Mouse (Mus musculus) spleen, adult 2 months (tissue): ENCODE measurements at regions not wholly inside any gene's neighbourhood (a gene's known extent, or its start where the extent isn't known, plus 50 kb on each side); places are given as distances from the start of the nearest gene placed in this dataset.

Source experiments
- DNase-seq, 2 experiments: peaks; one replicate each; pipeline versions ENCODE4 v3.0.0 to v3.0.0-alpha.2; 2012 to 2021; ENCODE audit warnings: low spot score in 2 of 2, low read depth in 1 of 2
- H3K27ac ChIP-seq: fragments of 200-500 bp; 2 replicates; pipeline ENCODE4 v1.5.1; 2012; ENCODE audit warnings: low read length, inconsistent platforms; ENCODE audit not compliant: insufficient read depth
- H3K27me3 ChIP-seq: fragments of 200-500 bp; 2 replicates; pipeline ENCODE4 v1.6.1; 2012; ENCODE audit warnings: mild to moderate bottlenecking, moderate library complexity, low read length, inconsistent platforms; ENCODE audit not compliant: control insufficient read depth, insufficient read depth
- H3K36me3 ChIP-seq: fragments of 200-500 bp; 2 replicates; pipeline ENCODE4 v1.6.1; 2012; ENCODE audit warnings: mild to moderate bottlenecking, low read length, inconsistent platforms; ENCODE audit not compliant: control insufficient read depth, insufficient read depth
- H3K4me1 ChIP-seq: fragments of 200-500 bp; 2 replicates; pipeline ENCODE4 v1.6.1; 2011; ENCODE audit warnings: inconsistent platforms; ENCODE audit not compliant: control insufficient read depth, insufficient read depth, insufficient read length
- H3K4me3 ChIP-seq: fragments of 200-500 bp; 2 replicates; pipeline ENCODE4 v1.5.1; 2011; ENCODE audit warnings: mild to moderate bottlenecking, inconsistent platforms; ENCODE audit not compliant: insufficient read depth, insufficient read length; ENCODE audit errors: extremely low read depth
- CTCF ChIP-seq: fragments of 200-500 bp; IDR thresholded peaks from 2 replicates; pipeline ENCODE4 v1.5.1; 2011; ENCODE audit warnings: mild to moderate bottlenecking, inconsistent platforms; ENCODE audit not compliant: insufficient read depth, insufficient read length, insufficient replicate concordance; ENCODE audit errors: extremely low read depth
- POLR2A ChIP-seq: fragments of 200-500 bp; IDR thresholded peaks from 2 replicates; pipeline ENCODE4 v1.6.1; 2011; ENCODE audit warnings: low read depth, low read length, inconsistent platforms
- WGBS: fragments of 180-500 bp; shearing (Covaris S2); methylation state at CpG from one replicate; pipeline ENCODE4 v1.1.7; 2018; 5-methylcytosine and 5-hydroxymethylcytosine counted together

GRCm38 (mm10) chr12:12186353-12186752 is 75.6 kb upstream of the Fam49a start:
- WGBS, result 86% methylated on average over 2 of the region's 2 CpGs
- TF ChIP-seq CTCF, result no peak
- TF ChIP-seq POLR2A, result no peak
- no peak for DNase-seq
- no peaks in the 10 kb centered on the region for H3K27me3 ChIP-seq
- no peak overlapping the region for H3K27ac ChIP-seq
- H3K4me1 ChIP-seq, result no peaks in the 10 kb centered on the region
- no peaks in the 10 kb centered on the region for H3K36me3 ChIP-seq
- H3K4me3 ChIP-seq, result no peak overlapping the region

GRCm38 (mm10) chr12:12195066-12195465 is 66.9 kb upstream of the Fam49a start:
- Histone ChIP-seq H3K27me3 (no peaks in the 10 kb centered on the region; the same call in 1 of the 2 replicates), H3K27ac (no peak overlapping the region), H3K36me3 (no peaks in the 10 kb centered on the region), H3K4me3 (no peak overlapping the region), H3K4me1 (no peaks in the 10 kb centered on the region)
- no peak for DNase-seq
- TF ChIP-seq CTCF (no peak), POLR2A (no peak)
- 74% methylated on average over 1 of the region's 1 CpGs for WGBS

- Histone ChIP-seq H3K27me3 (no peaks in the 10 kb centered on the region; the same call in 1 of the 2 replicates), H3K4me1 (no peaks in the 10 kb centered on the region), H3K27ac (no peak overlapping the region), H3K4me3 (no peak overlapping the region), H3K36me3 (no peaks in the 10 kb centered on the region)
- DNase-seq, result no peak
- TF ChIP-seq CTCF (no peak), POLR2A (no peak)
- WGBS, result 88% methylated on average over 3 of the region's 3 CpGs
Observed at GRCm38 (mm10) chr12:12196627-12197026, 65.3 kb upstream of the Fam49a start.

- Histone ChIP-seq H3K27me3 (no peaks in the 10 kb centered on the region), H3K4me1 (no peaks in the 10 kb centered on the region), H3K36me3 (no peaks in the 10 kb centered on the region), H3K4me3 (no peak overlapping the region), H3K27ac (no peak overlapping the region)
- TF ChIP-seq CTCF (no peak), POLR2A (no peak)
- DNase-seq, result no peak
- WGBS, result 30% methylated on average over 1 of the region's 1 CpGs
Observed at GRCm38 (mm10) chr12:12208216-12208615, 53.7 kb upstream of the Fam49a start.
